Mouse (Mus musculus): ENCODE data around the gene Zfp90. TPM values are rescaled to one million over a fixed set of nuclear protein-coding genes. Genes with fewer than 3 reads are reported as not detected.

Gene Zfp90
- polyA plus RNA-seq, 1 experiment from 2014 or later = 12.5 TPM

- no peak for ATAC-seq
- 51% methylated on average over 12 of the region's 12 CpGs for WGBS
- H3K4me1 ChIP-seq (ENCODE audit: control insufficient read depth, insufficient read depth, low read length) = no peaks in the 10 kb centered on the region
- no peak overlapping the region for H3K4me3 ChIP-seq (ENCODE audit: low read length)
- no peak overlapping the region for H3K4me2 ChIP-seq (ENCODE audit: low read depth, low read length)
- H3K36me3 ChIP-seq (ENCODE audit: control insufficient read depth, insufficient read depth, low read length) = no peaks in the 10 kb centered on the region
- no peaks in the 10 kb centered on the region for H3K9me3 ChIP-seq (ENCODE audit: control insufficient read depth, low read length)
- H3K9ac ChIP-seq (ENCODE audit: low read depth, low read length) = no peak overlapping the region
- H3K27me3 ChIP-seq (replicated peaks; ENCODE audit: control insufficient read depth, insufficient read depth, low read length) = no peaks in the 10 kb centered on the region
- H3K27ac ChIP-seq (ENCODE audit: low read length) = no peak overlapping the region
Observed at GRCm38 (mm10) chr8:106452701-106453481, 37.8 kb downstream of the Zfp90 start.

DNA sequence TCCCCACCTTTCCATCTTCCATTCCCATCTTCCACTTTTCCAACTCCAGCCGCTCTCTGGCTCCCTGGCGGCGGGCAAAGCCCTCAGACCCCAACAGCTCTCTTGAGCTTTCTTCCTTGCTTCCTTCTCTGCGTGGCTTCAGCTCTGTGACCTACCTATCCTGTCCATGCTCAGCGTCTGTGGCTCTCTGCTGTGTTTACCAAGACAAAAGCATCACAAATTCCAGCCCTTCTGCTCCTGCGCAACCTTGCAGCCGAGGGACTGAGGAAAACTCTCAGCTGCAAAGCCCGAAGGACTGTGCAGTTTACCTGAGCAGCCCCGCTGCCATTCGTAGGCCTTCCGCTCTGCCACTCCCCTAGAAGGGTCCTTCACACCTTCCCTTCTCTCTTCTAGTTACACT is 38.9 kb downstream of the Zfp90 start:
- H3K9ac ChIP-seq (ENCODE audit: low read depth, low read length) = no peak overlapping the region
- no peaks in the 10 kb centered on the region for H3K4me1 ChIP-seq (ENCODE audit: control insufficient read depth, insufficient read depth, low read length)
- WGBS = 65% methylated on average over 11 of the region's 11 CpGs

DNA sequence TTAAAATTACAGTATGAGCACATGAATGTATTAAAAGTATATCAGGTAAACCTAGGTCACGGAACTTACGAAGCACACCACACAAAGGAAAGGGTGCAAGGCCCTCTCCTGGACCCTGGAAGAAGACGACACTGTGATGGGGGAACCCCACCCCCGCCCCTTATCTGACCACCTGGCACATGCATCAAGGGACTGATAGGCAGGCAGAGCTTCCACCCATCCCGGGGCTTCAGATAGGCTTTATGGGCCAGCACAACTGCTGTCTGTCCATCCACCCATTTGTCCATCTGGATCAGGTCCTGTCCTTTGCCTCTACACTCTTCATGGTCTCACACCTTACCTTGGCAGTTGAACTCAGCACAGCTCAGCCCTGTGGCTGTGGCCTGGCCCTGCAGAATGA is 47.0 kb downstream of the Zfp90 start:
- Histone ChIP-seq H3K27ac (ENCODE audit: low read length) (no peak overlapping the region), H3K27me3 (replicated peaks; ENCODE audit: control insufficient read depth, insufficient read depth, low read length) (no peaks in the 10 kb centered on the region), H3K4me2 (ENCODE audit: low read depth, low read length) (no peak overlapping the region), H3K4me3 (ENCODE audit: low read length) (no peak overlapping the region), H3K9me3 (ENCODE audit: control insufficient read depth, low read length) (no peaks in the 10 kb centered on the region), H3K36me3 (ENCODE audit: control insufficient read depth, insufficient read depth, low read length) (no peaks in the 10 kb centered on the region), H3K4me1 (ENCODE audit: control insufficient read depth, insufficient read depth, low read length) (peaks cover 3% of the 10 kb centered on the region; the same call in 1 of the 2 replicates), H3K9ac (ENCODE audit: low read depth, low read length) (no peak overlapping the region)
- 65% methylated on average over 5 of the region's 5 CpGs for WGBS
- no peak for ATAC-seq

More for the DNA sequence above, 38.9 kb downstream of the Zfp90 start:
- H3K4me2 ChIP-seq (ENCODE audit: low read depth, low read length) = no peak overlapping the region
- no peaks in the 10 kb centered on the region for H3K36me3 ChIP-seq (ENCODE audit: control insufficient read depth, insufficient read depth, low read length)
- ATAC-seq = no peak
- H3K4me3 ChIP-seq (ENCODE audit: low read length) = no peak overlapping the region
- H3K27me3 ChIP-seq (replicated peaks; ENCODE audit: control insufficient read depth, insufficient read depth, low read length) = no peaks in the 10 kb centered on the region
- no peak overlapping the region for H3K27ac ChIP-seq (ENCODE audit: low read length)
- H3K9me3 ChIP-seq (ENCODE audit: control insufficient read depth, low read length) = no peaks in the 10 kb centered on the region

DNA sequence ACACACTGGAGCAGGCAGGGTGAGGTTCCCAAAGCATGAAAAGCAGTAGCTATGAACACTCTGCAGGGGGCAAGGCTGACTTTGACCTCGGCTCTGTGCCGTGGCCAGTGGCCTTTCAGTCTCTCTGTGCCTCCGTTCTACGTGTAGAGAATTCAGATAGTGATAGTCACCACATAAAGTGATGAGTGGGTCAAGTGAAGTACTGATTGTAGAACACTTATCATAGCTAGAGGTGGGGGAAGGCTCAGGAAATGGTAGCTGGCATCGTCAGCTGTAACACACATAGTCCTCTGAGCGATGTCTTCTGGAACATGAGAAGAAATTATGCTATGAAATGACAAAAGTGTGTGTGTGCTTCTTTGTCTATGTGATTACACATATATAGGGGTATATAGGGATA is 48.7 kb downstream of the Zfp90 start:
- H3K4me2 ChIP-seq (ENCODE audit: low read depth, low read length) = no peak overlapping the region
- no peaks in the 10 kb centered on the region for H3K36me3 ChIP-seq (ENCODE audit: control insufficient read depth, insufficient read depth, low read length)
- no peak overlapping the region for H3K9ac ChIP-seq (ENCODE audit: low read depth, low read length)
- H3K27ac ChIP-seq (ENCODE audit: low read length) = no peak overlapping the region
- WGBS = 84% methylated on average over 6 of the region's 6 CpGs
- H3K9me3 ChIP-seq (ENCODE audit: control insufficient read depth, low read length) = no peaks in the 10 kb centered on the region
- H3K4me3 ChIP-seq (ENCODE audit: low read length) = no peak overlapping the region
- peaks cover 3% of the 10 kb centered on the region; the same call in 1 of the 2 replicates for H3K4me1 ChIP-seq (ENCODE audit: control insufficient read depth, insufficient read depth, low read length)
- no peaks in the 10 kb centered on the region for H3K27me3 ChIP-seq (replicated peaks; ENCODE audit: control insufficient read depth, insufficient read depth, low read length)
- ATAC-seq = no peak

DNA sequence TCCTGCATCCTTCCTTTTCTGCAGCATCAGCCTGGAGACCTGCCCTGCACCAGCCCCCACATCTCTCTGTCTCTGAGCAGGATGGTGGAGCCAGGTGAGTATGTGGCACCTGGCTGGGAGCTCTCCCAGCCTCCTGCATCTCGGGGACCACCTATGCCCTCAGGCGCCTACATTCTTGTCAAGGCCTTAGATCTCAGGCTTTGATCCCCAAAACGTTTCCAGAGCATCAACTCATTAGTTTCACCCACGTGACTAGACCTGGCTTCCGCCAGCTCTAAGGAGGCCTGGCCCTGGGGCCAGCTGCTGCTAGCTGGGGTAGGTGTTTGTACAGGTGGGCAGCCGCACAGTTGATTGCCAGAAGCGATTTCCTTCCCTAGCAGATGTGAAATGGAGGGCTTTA is 54.4 kb downstream of the Zfp90 start:
- Histone ChIP-seq H3K27ac (ENCODE audit: low read length) (no peak overlapping the region), H3K36me3 (ENCODE audit: control insufficient read depth, insufficient read depth, low read length) (no peaks in the 10 kb centered on the region), H3K27me3 (replicated peaks; ENCODE audit: control insufficient read depth, insufficient read depth, low read length) (no peaks in the 10 kb centered on the region), H3K9me3 (ENCODE audit: control insufficient read depth, low read length) (no peaks in the 10 kb centered on the region), H3K4me1 (ENCODE audit: control insufficient read depth, insufficient read depth, low read length) (no peaks in the 10 kb centered on the region), H3K4me2 (ENCODE audit: low read depth, low read length) (no peak overlapping the region), H3K9ac (ENCODE audit: low read depth, low read length) (no peak overlapping the region), H3K4me3 (ENCODE audit: low read length) (no peak overlapping the region)
- 63% methylated on average over 7 of the region's 7 CpGs for WGBS
- ATAC-seq = no peak

DNA sequence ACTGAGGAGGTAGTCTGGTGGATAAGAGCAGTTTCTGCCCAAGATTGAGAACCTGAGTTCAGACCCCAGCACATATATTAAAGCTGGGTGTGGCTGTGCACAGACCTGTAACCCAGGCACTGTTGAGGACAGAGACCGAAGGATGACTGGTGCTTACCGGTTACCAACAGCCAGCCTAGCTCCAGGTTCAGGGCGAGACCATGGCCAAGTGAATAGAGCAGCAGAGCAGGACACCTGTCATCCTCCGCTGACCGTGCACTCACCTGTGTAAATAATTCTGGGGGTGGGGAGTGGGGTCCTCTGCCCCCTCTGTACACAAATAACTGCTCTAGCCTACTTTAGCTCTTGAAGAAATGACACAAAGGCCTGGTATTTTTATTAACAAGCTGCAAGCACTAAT is 58.9 kb downstream of the Zfp90 start:
- H3K4me1 ChIP-seq (ENCODE audit: control insufficient read depth, insufficient read depth, low read length) = no peaks in the 10 kb centered on the region
- WGBS = 77% methylated on average over 5 of the region's 5 CpGs
- no peak overlapping the region for H3K27ac ChIP-seq (ENCODE audit: low read length)

More for the DNA sequence above, 58.9 kb downstream of the Zfp90 start:
- Histone ChIP-seq H3K36me3 (ENCODE audit: control insufficient read depth, insufficient read depth, low read length) (no peaks in the 10 kb centered on the region), H3K9ac (ENCODE audit: low read depth, low read length) (no peak overlapping the region), H3K27me3 (replicated peaks; ENCODE audit: control insufficient read depth, insufficient read depth, low read length) (no peaks in the 10 kb centered on the region), H3K4me2 (ENCODE audit: low read depth, low read length) (no peak overlapping the region), H3K4me3 (ENCODE audit: low read length) (no peak overlapping the region), H3K9me3 (ENCODE audit: control insufficient read depth, low read length) (no peaks in the 10 kb centered on the region)
- no peak for ATAC-seq

Other genes starting within 250 kb of the Zfp90 start
- gene Slc7a6, start 246.5 kb upstream of the Zfp90 start, polyA plus RNA-seq (2015; fragmentation: Nextera tagmentation; extraction: Ambion mirVana) = 24.5 and 24.6 TPM in 2 replicates
- 26.9 and 29.3 TPM in 2 replicates for gene Slc7a6os, start 204.4 kb upstream of the Zfp90 start, polyA plus RNA-seq (2015; fragmentation: Nextera tagmentation; extraction: Ambion mirVana)
- gene Prmt7, start 204.4 kb upstream of the Zfp90 start, polyA plus RNA-seq (2015; fragmentation: Nextera tagmentation; extraction: Ambion mirVana) = 45.6 and 50.3 TPM in 2 replicates
- gene Smpd3, start 77.3 kb upstream of the Zfp90 start, polyA plus RNA-seq (2015; fragmentation: Nextera tagmentation; extraction: Ambion mirVana) = 21.7 and 23.3 TPM in 2 replicates
- gene 6030452D12Rik, start 85.2 kb downstream of the Zfp90 start, polyA plus RNA-seq (2015; fragmentation: Nextera tagmentation; extraction: Ambion mirVana) = not detected in 2 replicates
- 11.5 and 12.5 TPM in 2 replicates for gene Cdh3, start 95.6 kb downstream of the Zfp90 start, polyA plus RNA-seq (2015; fragmentation: Nextera tagmentation; extraction: Ambion mirVana)
- gene Gm10073, start 158.1 kb downstream of the Zfp90 start, polyA plus RNA-seq (2015; fragmentation: Nextera tagmentation; extraction: Ambion mirVana) = 8.4 and 10.6 TPM in 2 replicates
- 170 and 181 TPM in 2 replicates for gene Cdh1, start 188.0 kb downstream of the Zfp90 start, polyA plus RNA-seq (2015; fragmentation: Nextera tagmentation; extraction: Ambion mirVana)